Mouse (Mus musculus) megakaryocyte, embryonic 14.5 days (primary cell): ENCODE data around the gene Fgfr2. TPM values are rescaled to one million over a fixed set of nuclear protein-coding genes. Genes with fewer than 3 reads are reported as not detected.
A peak's percentile ranks its signal among the peaks of the same experiment; 100 is the strongest.

ENCODE experiments used
- H3K27me3 ChIP-seq: replicated peaks from 2 replicates; pipeline ENCODE3; 2012; ENCODE audit warnings: inconsistent platforms
- H3K36me3 ChIP-seq: replicated peaks from 2 replicates; pipeline ENCODE3; 2012; ENCODE audit warnings: low read length, inconsistent platforms, mixed read lengths
- H3K4me1 ChIP-seq: 2 replicates; pipeline ENCODE4 v1.6.1; 2012; ENCODE audit warnings: inconsistent platforms
- H3K4me3 ChIP-seq: replicated peaks from 2 replicates; pipeline ENCODE3; 2012; ENCODE audit warnings: moderate library complexity, mild to moderate bottlenecking, inconsistent platforms
- H3K9me3 ChIP-seq: 2 replicates; pipeline ENCODE4 v1.6.1; 2012; ENCODE audit warnings: inconsistent platforms
- FLI1 ChIP-seq: IDR thresholded peaks from 2 replicates; pipeline ENCODE4 v1.6.1; 2012; ENCODE audit warnings: low read length, inconsistent platforms, mixed read lengths
- GATA1 ChIP-seq: IDR thresholded peaks from 3 replicates; pipeline ENCODE4 v1.6.1; 2012; ENCODE audit warnings: mixed read lengths, low read length, inconsistent platforms, borderline replicate concordance
- polyA plus RNA-seq: library from polyadenylated mRNA; stranded (reverse); fragments of >175 nt; gene quantifications from 2 replicates; pipeline ENCODE4 v1.2.3, GENCODE M21; 2012; ENCODE audit warnings: low replicate concordance; ENCODE audit not compliant: insufficient read depth

Fgfr2 gene
- polyA plus RNA-seq, 1 experiment, result 0.45 TPM

GRCm38 (mm10) chr7:132888052-132888451 is 235.1 kb downstream of the Fgfr2 start:
- TF ChIP-seq GATA1, result no peak
- no peak for TF ChIP-seq FLI1
- H3K27me3 ChIP-seq, result peaks cover 3% of the 10 kb centered on the region

GRCm38 (mm10) chr7:132887019-132887804 is 235.9 kb downstream of the Fgfr2 start:
- Histone ChIP-seq H3K4me3 (no peak overlapping the region), H3K9me3 (no peaks in the 10 kb centered on the region), H3K27me3 (peaks cover 2% of the 10 kb centered on the region), H3K36me3 (peaks cover 40% of the 10 kb centered on the region), H3K4me1 (peaks cover 48% of the 10 kb centered on the region)
- TF ChIP-seq FLI1, result no peak
- no peak for TF ChIP-seq GATA1

More at GRCm38 (mm10) chr7:132888052-132888451, 235.1 kb downstream of the Fgfr2 start:
- Histone ChIP-seq H3K4me3 (no peak overlapping the region), H3K36me3 (peaks cover 31% of the 10 kb centered on the region), H3K9me3 (no peaks in the 10 kb centered on the region), H3K4me1 (peaks cover 56% of the 10 kb centered on the region)

GRCm38 (mm10) chr7:132884031-132884430 is 239.1 kb downstream of the Fgfr2 start:
- TF ChIP-seq FLI1, result no peak
- TF ChIP-seq GATA1, result no peak
- Histone ChIP-seq H3K4me1 (peaks cover 36% of the 10 kb centered on the region), H3K4me3 (no peak overlapping the region), H3K27me3 (no peaks in the 10 kb centered on the region), H3K9me3 (no peaks in the 10 kb centered on the region; the same call in 1 of the 2 replicates), H3K36me3 (peaks cover 71% of the 10 kb centered on the region)

GRCm38 (mm10) chr7:132882343-132882742 is 240.8 kb downstream of the Fgfr2 start:
- TF ChIP-seq FLI1 (no peak), GATA1 (no peak)
- Histone ChIP-seq H3K27me3 (no peaks in the 10 kb centered on the region), H3K36me3 (peaks cover 88% of the 10 kb centered on the region), H3K4me3 (no peak overlapping the region), H3K9me3 (no peaks in the 10 kb centered on the region; the same call in 1 of the 2 replicates), H3K4me1 (peaks cover 19% of the 10 kb centered on the region)

DNA sequence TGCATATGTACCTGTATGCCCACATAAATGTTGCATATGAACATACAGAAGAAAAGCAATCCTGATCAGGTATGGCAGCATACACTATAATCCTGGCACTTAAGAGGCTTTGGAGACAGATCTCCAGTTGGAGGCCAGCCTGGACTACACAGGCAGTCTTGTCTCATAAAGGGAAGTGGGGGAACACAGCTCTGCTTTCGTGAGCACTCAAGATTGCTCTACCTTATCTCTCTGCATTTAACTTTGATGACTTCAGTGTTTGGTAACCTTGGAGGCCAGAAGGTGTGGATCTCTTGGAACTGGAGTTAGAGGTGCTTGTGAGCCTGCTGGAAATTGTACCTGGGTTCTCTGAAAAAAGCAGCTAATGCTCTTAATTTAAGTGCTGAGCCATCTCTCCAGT is 242.9 kb downstream of the Fgfr2 start:
- Histone ChIP-seq H3K9me3 (no peaks in the 10 kb centered on the region; the same call in 1 of the 2 replicates), H3K4me3 (no peak overlapping the region), H3K36me3 (peaks cover 99% of the 10 kb centered on the region), H3K4me1 (peaks cover 20% of the 10 kb centered on the region), H3K27me3 (no peaks in the 10 kb centered on the region)
- TF ChIP-seq FLI1 (no peak), GATA1 (no peak)

DNA sequence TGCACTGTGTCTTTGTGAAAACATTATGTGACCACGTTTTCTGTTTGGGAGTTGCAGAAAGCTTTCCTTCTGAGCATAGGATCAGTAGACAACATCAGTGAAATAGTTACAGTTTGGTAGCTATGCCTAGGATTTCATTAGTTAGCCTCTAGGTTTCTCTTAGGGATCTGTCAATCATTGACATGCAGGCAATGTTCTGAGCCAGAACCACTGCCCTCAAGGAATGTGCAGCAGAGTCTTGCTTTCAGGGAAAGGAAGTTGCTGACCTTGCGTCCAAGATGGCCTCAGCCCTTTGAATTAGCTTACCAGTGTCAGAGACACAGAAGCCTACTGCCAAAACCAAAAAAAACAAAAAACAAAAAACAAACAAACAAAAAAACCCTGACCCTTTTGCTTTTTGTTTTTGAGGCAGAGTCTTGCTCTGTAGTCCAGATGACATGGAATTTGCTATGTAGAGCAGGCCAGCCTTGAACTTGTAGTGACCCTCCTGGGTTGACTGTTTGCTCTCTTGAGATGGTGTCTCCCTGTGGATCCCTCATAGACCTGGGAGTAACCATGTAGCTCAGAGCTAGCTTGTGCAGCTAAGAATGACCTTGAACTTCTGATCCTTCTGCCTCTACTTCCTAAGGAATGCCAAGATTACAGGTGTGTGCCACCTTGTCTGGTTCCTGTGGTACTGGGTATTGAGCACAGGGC is 247.6 kb downstream of the Fgfr2 start:
- H3K36me3 ChIP-seq, result peaks cover 95% of the 10 kb centered on the region
- TF ChIP-seq GATA1 (no peak), FLI1 (no peak)

GRCm38 (mm10) chr7:132873043-132873442 is 250.1 kb downstream of the Fgfr2 start:
- peak; percentile 75 for TF ChIP-seq FLI1
- TF ChIP-seq GATA1, result peak; percentile 67; the same call in 1 of the 3 replicates
- peaks cover 82% of the 10 kb centered on the region for H3K4me1 ChIP-seq
- H3K9me3 ChIP-seq, result no peaks in the 10 kb centered on the region
- no peaks in the 10 kb centered on the region for H3K27me3 ChIP-seq
- peaks cover 95% of the 10 kb centered on the region for H3K36me3 ChIP-seq
- H3K4me3 ChIP-seq, result peak overlapping the region; percentile 62

More for the DNA sequence above, 247.6 kb downstream of the Fgfr2 start:
- Histone ChIP-seq H3K27me3 (no peaks in the 10 kb centered on the region), H3K9me3 (no peaks in the 10 kb centered on the region), H3K4me3 (no peak overlapping the region), H3K4me1 (peaks cover 65% of the 10 kb centered on the region)

- peaks cover 91% of the 10 kb centered on the region for H3K36me3 ChIP-seq
- H3K27me3 ChIP-seq, result no peaks in the 10 kb centered on the region
- TF ChIP-seq GATA1 (no peak), FLI1 (no peak)
- peak overlapping the region; percentile 82 for H3K4me3 ChIP-seq
- no peaks in the 10 kb centered on the region for H3K9me3 ChIP-seq
- peaks cover 99% of the 10 kb centered on the region for H3K4me1 ChIP-seq
These were observed 256.8 kb downstream of the Fgfr2 start for GRCm38 (mm10) chr7:132866316-132866715.

GRCm38 (mm10) chr7:132859042-132859958 is 263.9 kb downstream of the Fgfr2 start, which contains the start of gene Abraxas2:
Gene Abraxas2 (plus strand): TSS chr7:132859225.
- H3K9me3 ChIP-seq, result no peaks in the 10 kb centered on the region

More at GRCm38 (mm10) chr7:132859042-132859958, 263.9 kb downstream of the Fgfr2 start, which contains the start of gene Abraxas2:
- Histone ChIP-seq H3K36me3 (peaks cover 27% of the 10 kb centered on the region), H3K4me1 (peaks cover 63% of the 10 kb centered on the region), H3K27me3 (no peaks in the 10 kb centered on the region), H3K4me3 (peak within 1 kb of the TSS; percentile 95)
- TF ChIP-seq GATA1 (no peak), FLI1 (no peak)
